Mouse (Mus musculus): ENCODE results near the gene Mapk1ip1. TPM values are rescaled to one million over a fixed set of nuclear protein-coding genes. Genes with fewer than 3 reads are reported as not detected.

The Mapk1ip1 gene
- 39.0 and 39.1 TPM in 2 replicates for polyA plus RNA-seq (2015; fragmentation: Nextera tagmentation; extraction: Ambion mirVana)

GRCm38 (mm10) chr7:138845544-138846391 is at the start of gene Mapk1ip1, which contains the start of gene Ppp2r2d:
Mapk1ip1 (minus strand) TSS chr7:138846273.
Ppp2r2d (plus strand) TSS chr7:138846079.

Other genes with a start within 250 kb of the Mapk1ip1 start
- 94.2 and 102 TPM in 2 replicates for gene Ppp2r2d, start 194 bp downstream of the Mapk1ip1 start, polyA plus RNA-seq (2015; fragmentation: Nextera tagmentation; extraction: Ambion mirVana)
- gene Bnip3, start 63.2 kb upstream of the Mapk1ip1 start, polyA plus RNA-seq (2015; fragmentation: Nextera tagmentation; extraction: Ambion mirVana) = 158 and 179 TPM in 2 replicates
- 12.8 and 13.5 TPM in 2 replicates for gene Jakmip3, start 94.5 kb upstream of the Mapk1ip1 start, polyA plus RNA-seq (2015; fragmentation: Nextera tagmentation; extraction: Ambion mirVana)
- 127 and 150 TPM in 2 replicates for gene Dpysl4, start 239.7 kb upstream of the Mapk1ip1 start, polyA plus RNA-seq (2015; fragmentation: Nextera tagmentation; extraction: Ambion mirVana)